Mouse (Mus musculus): Measurements from ENCODE around the gene Fbxo42.

DNA sequence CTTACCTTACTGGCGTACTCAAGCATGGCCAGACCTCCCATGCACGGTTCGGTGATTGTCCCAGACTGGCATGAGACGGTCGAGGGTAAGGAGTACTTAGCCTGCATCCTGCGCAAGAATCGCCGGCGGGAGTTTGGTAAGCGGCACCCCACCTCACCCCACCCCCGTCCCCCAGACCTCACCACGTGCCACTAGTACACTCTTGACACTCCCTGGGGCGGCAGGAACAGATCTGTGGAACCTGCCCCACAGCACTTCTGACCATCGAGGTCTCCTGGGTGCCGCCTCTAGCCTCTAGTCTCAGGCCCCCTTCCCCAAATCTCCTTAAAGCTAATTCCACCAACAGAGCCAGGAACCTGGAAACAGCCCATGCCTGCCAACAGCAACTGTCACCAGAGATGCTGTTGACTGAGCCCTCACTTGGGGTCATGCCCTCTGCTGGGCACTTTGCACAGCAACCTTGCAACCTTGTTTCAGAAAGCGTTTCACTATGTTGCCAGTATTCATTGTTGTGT lies 66.7 kb downstream of the Fbxo42 start:
- TF ChIP-seq GATA1 (IDR thresholded peaks at IDR 0.05; ENCODE audit: borderline replicate concordance, low read length) (no peak), FLI1 (IDR thresholded peaks at IDR 0.05; ENCODE audit: low read length) (no peak)

Data from megakaryocyte, embryonic 14.5 days (primary cell).